Mouse (Mus musculus) MEL (cell line): ENCODE data around the gene Elob.

Source experiments
- BHLHE40 ChIP-seq: IDR thresholded peaks from 2 replicates; pipeline ENCODE4 v1.6.1; 2012; ENCODE audit warnings: low read depth, mild to moderate bottlenecking, inconsistent platforms, low read length, improper control_type of control experiment, borderline replicate concordance
- CHD1 ChIP-seq: IDR thresholded peaks from 2 replicates; pipeline ENCODE4 v1.6.1; 2012; ENCODE audit warnings: low read depth, mild to moderate bottlenecking, inconsistent platforms, low read length, improper control_type of control experiment
- CTCF ChIP-seq, 3 experiments: IDR thresholded peaks in 2 of 3; conservative IDR thresholded peaks in 1 of 3; 2 replicates each; pipeline ENCODE4 v1.5.1; 2011 to 2012; ENCODE audit warnings: low read length in 3 of 3, low read depth in 2 of 3, mild to moderate bottlenecking in 2 of 3, improper control_type of control experiment in 1 of 3, inconsistent platforms in 1 of 3, mixed read lengths in 1 of 3, moderate library complexity in 1 of 3; ENCODE audit not compliant: control insufficient read depth in 1 of 3, insufficient read depth in 1 of 3, poor library complexity in 1 of 3, severe bottlenecking in 1 of 3
- E2F4 ChIP-seq: IDR thresholded peaks from 2 replicates; pipeline ENCODE4 v1.6.1; 2011; ENCODE audit warnings: low read depth, low read length, improper control_type of control experiment, borderline replicate concordance
- ELF1 ChIP-seq: IDR thresholded peaks from 2 replicates; pipeline ENCODE4 v1.6.1; 2014; ENCODE audit warnings: low read depth, mild to moderate bottlenecking, inconsistent platforms, low read length, improper control_type of control experiment, moderate library complexity
- EP300 ChIP-seq, 2 experiments: IDR thresholded peaks; 2 replicates each; pipeline ENCODE4 v1.6.1; 2011; ENCODE audit warnings: improper control_type of control experiment in 2 of 2, low read length in 2 of 2, low read depth in 1 of 2, mild to moderate bottlenecking in 1 of 2
- GATA1 ChIP-seq: IDR thresholded peaks from 2 replicates; pipeline ENCODE4 v1.6.1; 2011; ENCODE audit warnings: low read depth, low read length, improper control_type of control experiment
- HCFC1 ChIP-seq: IDR thresholded peaks from 2 replicates; pipeline ENCODE4 v1.6.1; 2012; ENCODE audit warnings: low read depth, mild to moderate bottlenecking, inconsistent platforms, low read length, improper control_type of control experiment, moderate library complexity
- MAFK ChIP-seq: IDR thresholded peaks from 2 replicates; pipeline ENCODE4 v1.6.1; 2011; ENCODE audit warnings: low read depth, mild to moderate bottlenecking, low read length, improper control_type of control experiment, borderline replicate concordance
- MAX ChIP-seq: IDR thresholded peaks from 2 replicates; pipeline ENCODE4 v1.6.1; 2011; ENCODE audit warnings: low read length, improper control_type of control experiment
- MEF2A ChIP-seq: IDR thresholded peaks from 2 replicates; pipeline ENCODE4 v1.6.1; 2014; ENCODE audit warnings: low read depth, mild to moderate bottlenecking, inconsistent platforms, low read length, improper control_type of control experiment; ENCODE audit not compliant: poor library complexity, insufficient replicate concordance, severe bottlenecking; ENCODE audit errors: extremely low read depth
- POLR2A ChIP-seq, 2 experiments: IDR thresholded peaks; 2 replicates each; pipeline ENCODE4 v1.6.1; 2011 to 2012; ENCODE audit warnings: low read length in 2 of 2, mild to moderate bottlenecking in 2 of 2, control low read depth in 1 of 2, improper control_type of control experiment in 1 of 2, low read depth in 1 of 2, moderate library complexity in 1 of 2; ENCODE audit not compliant: control insufficient read depth in 1 of 2, insufficient read depth in 1 of 2, poor library complexity in 1 of 2
- SMC3 ChIP-seq: IDR thresholded peaks from 2 replicates; pipeline ENCODE4 v1.6.1; 2011; ENCODE audit warnings: low read depth, low read length, improper control_type of control experiment
- ZC3H11A ChIP-seq: IDR thresholded peaks from 2 replicates; pipeline ENCODE4 v1.6.1; 2012; ENCODE audit warnings: low read depth, mild to moderate bottlenecking, inconsistent platforms, low read length, improper control_type of control experiment

GRCm38 (mm10) chr17:23829064-23829619 is at the start of gene Elob:
- no peak for TF ChIP-seq MAFK
- peak; percentile 59 to 69 (median 65) for TF ChIP-seq CTCF (IDR thresholded peaks at IDR 0.05 in 2 of 3, conservative IDR thresholded peaks at IDR 0.05 in 1 of 3; ENCODE audit: control insufficient read depth in 1 of 3, insufficient read depth in 1 of 3, low read depth in 2 of 3, low read length in 3 of 3, poor library complexity in 1 of 3, severe bottlenecking in 1 of 3)
- TF ChIP-seq ELF1, result peak; percentile 72; the same call in 1 of the 2 replicates
- TF ChIP-seq ZC3H11A, result peak; percentile 82
- TF ChIP-seq E2F4, result no peak
- TF ChIP-seq POLR2A (IDR thresholded peaks at IDR 0.05; ENCODE audit: control insufficient read depth in 1 of 2, insufficient read depth in 1 of 2, low read depth in 1 of 2, low read length in 2 of 2, poor library complexity in 1 of 2), result peak; percentile 38 to 77; a peak in 2 of 4 replicates
- TF ChIP-seq SMC3, result peak; percentile 33
- TF ChIP-seq BHLHE40, result no peak
- TF ChIP-seq MAX, result no peak; the same call in 1 of the 2 replicates
- peak; percentile 80 for TF ChIP-seq HCFC1
- no peak for TF ChIP-seq CHD1
- no peak for TF ChIP-seq MEF2A
- no peak for TF ChIP-seq EP300 (IDR thresholded peaks at IDR 0.05; ENCODE audit: low read depth in 1 of 2, low read length in 2 of 2)
- TF ChIP-seq GATA1, result no peak
